Mouse (Mus musculus) layer of hippocampus, adult 11-12 months (tissue): ENCODE data around the gene Mlxipl.
"Not testable (repeated sequence)": the region's sequence is repeated elsewhere in the genome, so short reads cannot be mapped to it uniquely, and the experiment has no call there.

Source experiments
- DNase-seq: peaks from one replicate; pipeline ENCODE4 v3.0.0; 2022; ENCODE audit warnings: low spot score

Mlxipl gene

DNA sequence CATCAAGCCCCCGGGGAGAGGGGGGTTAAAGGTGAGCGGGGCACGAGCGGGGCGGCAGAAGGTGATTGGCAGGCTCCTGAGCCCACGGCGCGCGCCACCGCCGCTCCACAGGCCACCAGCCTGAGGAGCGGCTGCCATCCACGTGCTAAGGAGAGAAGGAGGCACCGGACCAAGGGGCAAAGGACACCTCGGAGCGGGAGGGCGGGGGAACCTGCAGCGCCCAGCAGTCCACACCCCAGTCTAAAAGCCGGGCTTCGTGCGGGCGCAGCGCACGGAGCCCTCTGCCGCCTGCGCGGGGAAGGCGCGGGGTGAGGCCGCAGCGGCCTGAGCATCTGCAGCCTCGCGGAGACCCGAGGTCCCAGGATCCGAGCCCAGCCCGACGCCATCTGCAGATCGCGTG, at the start of gene Mlxipl:
TSS of gene Mlxipl (plus strand) at position 238 of the 400 bp plus-strand sequence.
- no peak for DNase-seq

DNA sequence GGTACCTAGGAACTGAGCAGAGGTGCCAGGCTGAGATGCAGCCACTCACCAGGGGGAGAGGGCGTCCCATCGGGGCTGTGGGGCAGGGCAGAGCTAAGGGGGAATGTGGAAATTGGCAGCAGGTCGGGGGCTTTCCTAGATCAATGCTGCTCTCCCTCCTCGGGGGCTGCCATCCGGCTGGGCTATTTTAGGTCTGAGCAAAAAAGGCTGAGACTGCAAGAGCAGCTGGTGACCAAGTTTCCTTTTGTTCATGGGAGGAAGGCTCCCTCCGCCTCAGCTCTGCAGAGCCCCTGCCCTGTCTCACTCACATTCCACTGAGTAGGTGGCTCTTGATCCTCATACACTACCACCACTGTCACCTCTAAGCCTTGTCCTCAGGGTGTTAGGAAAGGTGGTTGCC, 49.6 kb upstream of the Mlxipl start:
- no peak for DNase-seq

DNA sequence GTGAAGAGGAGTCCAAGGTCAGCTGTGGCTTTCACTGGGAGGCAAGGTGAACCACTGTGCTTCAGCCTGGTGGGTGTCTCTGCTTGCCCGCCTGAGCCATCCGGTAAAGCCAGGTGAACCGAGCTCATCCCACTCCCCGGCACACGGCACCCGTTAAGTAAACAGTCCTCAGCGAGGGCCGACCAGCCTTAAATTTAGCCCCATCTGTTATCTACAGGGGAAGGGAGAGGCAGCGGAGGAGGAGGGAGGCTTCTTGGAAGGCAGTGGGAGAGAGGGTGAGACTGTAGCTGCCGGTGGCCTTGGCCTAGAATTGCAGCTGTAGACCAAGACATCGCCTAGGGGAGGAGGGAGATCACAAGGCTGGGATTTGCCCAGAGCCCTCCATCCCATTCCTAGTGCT, 48.9 kb upstream of the Mlxipl start:
- no peak for DNase-seq

- DNase-seq: no peak
These were observed 47.4 kb upstream of the Mlxipl start for GRCm38 (mm10) chr5:135042105-135042788.

- no peak for DNase-seq
These were observed 45.1 kb upstream of the Mlxipl start for GRCm38 (mm10) chr5:135044575-135044974.

DNA sequence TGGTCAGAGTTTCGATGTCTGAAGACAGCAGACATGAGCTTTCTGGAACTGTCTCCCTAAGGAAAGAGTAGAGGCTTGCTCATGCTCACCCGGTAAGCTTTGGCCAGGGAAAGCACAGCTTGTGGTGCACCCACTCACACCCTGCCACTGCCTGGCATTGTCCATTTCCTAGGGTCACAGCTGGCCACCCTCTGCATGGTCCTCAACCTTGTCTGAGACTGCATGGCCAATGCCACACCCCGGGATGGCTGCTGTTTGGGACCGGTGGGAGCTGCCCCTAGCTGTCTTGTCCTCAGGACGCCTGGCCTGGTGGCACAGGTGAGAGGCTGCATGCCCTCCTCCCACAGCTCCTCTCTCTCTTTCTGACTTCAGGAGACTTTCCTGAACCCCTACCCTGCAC, 41.2 kb upstream of the Mlxipl start:
- no peak for DNase-seq

GRCm38 (mm10) chr5:135049268-135049667, 40.4 kb upstream of the Mlxipl start:
- not testable (repeated sequence) for DNase-seq

DNA sequence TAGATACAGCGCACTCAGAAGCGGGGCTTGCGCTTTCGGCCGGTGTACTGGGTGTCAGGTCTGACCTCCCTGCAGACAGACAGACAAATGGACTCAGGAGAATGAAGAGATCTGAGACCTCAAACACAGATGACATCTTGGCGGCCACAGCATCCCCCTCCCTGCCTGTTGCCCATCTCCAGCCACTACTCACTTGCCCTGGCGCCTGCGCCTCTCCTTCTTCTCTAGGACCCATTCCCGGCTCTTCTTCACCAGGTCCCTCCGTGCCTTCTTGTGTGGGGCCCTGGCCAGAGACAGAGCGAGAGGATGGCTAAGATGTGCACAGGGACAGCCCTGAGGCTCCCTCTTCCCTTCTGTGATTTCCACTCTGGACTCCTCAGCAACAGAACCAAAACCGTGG, 36.3 kb upstream of the Mlxipl start:
- DNase-seq: no peak

- DNase-seq: peak; percentile 97
These were observed 25.9 kb upstream of the Mlxipl start, which contains the start of gene Dnajc30 for GRCm38 (mm10) chr5:135063629-135064381. Gene Dnajc30 (plus strand): TSS chr5:135064202.

DNA sequence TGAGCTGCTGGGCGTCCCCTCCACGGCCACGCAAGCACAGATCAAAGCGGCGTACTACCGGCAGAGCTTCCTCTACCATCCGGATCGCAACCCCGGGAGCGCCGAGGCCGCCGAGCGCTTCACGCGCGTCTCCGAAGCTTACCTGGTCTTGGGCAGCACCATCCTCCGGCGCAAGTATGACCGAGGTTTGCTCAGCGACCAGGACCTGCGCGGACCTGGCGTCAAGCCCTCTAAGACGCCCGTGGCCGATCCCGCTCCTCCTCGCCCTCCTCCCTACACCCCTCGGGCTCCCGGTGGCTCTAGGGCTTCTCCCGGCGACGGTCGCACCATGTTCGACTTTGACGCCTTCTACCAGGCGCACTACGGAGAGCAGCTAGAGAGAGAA, 25.3 kb upstream of the Mlxipl start:
- no peak for DNase-seq

GRCm38 (mm10) chr5:135064909-135065446, 24.7 kb upstream of the Mlxipl start, which contains the start of gene Bud23:
Gene Bud23 (minus strand): TSS chr5:135064959.
- not testable (repeated sequence) for DNase-seq

DNA sequence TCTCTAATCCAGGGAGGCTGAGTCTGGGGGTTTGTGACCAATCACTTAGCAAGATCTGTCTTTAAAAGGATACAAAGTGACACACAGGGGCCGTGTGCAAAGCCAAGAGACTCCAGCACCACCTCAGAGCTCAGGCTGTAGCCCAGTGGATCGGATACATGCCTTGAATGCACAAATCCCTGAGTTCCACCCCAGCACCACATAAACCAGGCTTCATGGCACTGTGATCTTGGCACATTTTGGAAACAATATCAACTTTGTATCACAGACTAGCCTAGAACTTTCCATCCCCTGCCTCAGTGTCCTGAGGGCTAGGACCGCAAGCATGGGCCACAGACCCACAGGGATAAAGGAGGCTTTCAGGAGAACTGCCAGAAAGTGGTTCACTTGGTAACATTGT, 23.7 kb upstream of the Mlxipl start:
- no peak for DNase-seq

DNA sequence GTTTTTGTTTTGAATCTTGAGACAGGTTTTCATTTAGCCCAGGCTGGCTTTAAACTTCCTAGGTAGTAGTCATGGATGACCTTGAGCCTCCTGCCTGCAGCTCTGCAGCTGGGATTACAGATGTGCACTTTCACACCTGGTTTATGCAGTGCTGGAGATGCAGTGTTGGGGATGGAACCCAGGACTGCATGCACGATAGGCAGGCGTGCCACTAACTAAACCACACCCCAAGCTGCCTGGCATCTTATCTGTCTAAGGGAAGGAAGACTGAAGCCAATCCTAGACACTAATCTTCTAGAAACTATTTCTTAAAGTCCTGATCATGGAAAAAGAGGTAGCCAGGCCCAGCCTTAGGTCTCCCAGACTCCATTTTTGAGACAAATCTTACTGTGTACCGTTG, 19.2 kb upstream of the Mlxipl start:
- DNase-seq: no peak

GRCm38 (mm10) chr5:135072061-135072460, 17.6 kb upstream of the Mlxipl start:
- DNase-seq: no peak

- DNase-seq: no peak
These were observed 17.0 kb upstream of the Mlxipl start for GRCm38 (mm10) chr5:135072720-135073119.

DNA sequence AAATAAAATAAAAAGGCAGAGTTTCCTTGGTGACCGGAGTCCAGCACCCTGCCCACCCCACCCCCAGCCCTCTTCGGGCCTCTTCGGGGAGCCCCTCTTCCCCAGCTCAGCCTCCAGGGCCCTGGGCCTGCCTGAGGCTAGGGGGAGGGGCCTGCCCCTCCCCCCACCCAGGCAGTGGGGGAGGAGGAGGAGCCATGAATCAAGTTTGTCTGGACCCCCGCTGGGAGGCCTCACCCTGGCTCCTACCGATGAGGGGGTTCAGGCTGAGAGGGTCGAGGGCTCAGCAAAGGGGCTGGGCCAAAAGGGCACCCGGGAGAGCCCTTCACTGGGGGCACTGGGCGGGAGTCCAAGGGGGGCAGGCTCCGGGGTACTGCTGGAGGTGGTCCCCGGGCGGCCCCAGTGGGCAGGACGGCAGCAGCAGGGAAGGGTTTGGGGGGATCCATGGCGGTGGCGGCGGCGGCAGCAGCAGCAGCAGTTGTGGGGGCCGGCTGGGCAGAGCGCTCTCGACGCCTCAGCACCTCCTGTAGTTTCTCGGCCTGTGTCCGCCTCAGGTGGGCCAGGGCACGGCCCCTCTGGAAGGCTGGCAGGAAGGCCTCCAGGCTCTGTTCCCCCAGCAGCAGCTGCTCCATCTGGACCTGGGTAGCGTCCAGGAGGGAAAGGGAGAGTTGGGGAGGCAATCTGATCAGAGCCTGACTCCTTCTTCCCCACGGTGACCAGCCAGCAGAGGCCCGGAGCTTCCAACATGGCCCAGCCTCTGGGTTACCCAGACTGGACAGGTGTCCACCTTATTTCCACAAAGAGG, 16.1 kb upstream of the Mlxipl start:
- DNase-seq: no peak

GRCm38 (mm10) chr5:135075655-135076054, 14.0 kb upstream of the Mlxipl start:
- no peak for DNase-seq

GRCm38 (mm10) chr5:135076368-135076767, 13.3 kb upstream of the Mlxipl start:
- DNase-seq: no peak

DNA sequence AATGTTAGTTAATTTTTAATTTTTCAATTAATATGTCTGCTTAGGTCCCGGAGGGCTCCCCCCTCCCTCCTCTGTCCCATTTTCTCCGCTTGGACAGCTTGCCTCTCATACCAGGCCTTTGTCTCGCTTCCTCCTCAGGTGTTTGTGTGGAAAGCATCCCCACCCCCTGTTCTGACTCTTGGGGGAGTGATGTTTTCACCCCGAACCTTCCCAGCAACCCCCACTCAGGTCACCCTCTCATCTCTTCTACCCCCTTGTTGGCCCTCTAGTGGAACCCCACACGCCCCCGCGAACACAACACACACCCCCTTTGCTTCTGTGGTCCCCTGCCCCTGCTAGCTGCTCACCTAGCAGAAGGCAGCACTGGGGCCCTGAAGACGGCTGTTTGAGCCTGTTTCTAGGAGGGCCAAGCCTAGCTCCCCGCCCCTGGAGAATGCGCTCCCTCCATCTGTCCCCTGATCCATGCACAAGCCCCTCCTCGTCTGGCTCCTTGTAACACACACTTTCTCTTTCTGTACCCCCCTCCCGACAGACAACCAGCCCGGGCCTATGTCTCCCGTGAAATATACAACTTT, 12.7 kb upstream of the Mlxipl start:
- peak; percentile 47 for DNase-seq

DNA sequence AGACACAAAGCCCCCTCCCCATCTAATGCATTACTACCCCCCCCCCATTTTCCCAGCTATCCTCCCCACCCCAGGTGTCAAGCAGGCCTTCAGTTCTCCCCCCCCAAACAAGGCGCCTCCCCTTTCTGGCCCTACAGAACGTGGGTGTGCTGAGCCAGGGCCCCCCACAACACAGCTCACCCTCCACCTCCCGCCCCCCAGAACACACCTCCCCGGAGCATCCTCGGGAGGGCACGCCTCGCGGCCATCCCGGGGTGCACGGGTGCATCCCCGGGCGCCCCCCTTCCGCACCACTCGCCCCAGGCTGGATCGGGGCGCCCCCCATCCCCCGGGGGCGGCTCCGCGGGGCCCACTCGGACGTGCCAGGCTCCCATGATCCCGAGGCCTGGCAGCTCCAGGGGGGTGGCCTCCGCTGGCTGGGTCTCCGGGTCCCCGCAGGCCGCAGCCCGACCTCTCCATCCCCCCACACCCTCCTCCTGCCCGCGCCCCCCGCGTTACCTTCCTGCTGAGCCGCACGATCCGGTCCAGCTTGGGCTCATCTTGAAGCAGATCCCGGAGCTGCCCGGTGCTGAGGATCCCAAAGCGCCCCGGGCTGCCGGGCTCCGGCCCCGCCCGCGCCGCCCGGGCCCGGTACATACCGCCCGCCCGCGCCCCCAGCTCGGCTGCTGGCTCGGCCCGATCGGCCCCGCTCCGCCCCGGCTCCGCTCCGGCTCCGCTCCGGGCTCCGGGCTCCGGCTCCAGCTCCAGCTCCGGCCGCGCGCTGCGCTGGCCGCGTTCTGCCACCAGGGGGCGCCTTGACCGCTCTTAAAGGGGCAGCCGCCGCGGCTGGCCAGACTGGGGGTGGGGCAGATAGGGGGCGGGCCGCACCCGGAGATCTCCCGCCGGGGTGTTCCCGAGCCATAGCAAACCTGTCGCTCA, 11.9 kb upstream of the Mlxipl start, which contains the start of gene Vps37d:
TSS of gene Vps37d (minus strand) at position 703 of the 918 bp plus-strand sequence.
- DNase-seq: peak; percentile 95

GRCm38 (mm10) chr5:135078482-135078810, 11.2 kb upstream of the Mlxipl start:
- peak; percentile 34 for DNase-seq
